Mouse (Mus musculus): ENCODE results near the gene Otud7a.
"Not testable (repeated sequence)": the region's sequence is repeated elsewhere in the genome, so short reads cannot be mapped to it uniquely, and the experiment has no call there.

The Otud7a gene

GRCm38 (mm10) chr7:63558918-63559317 is 114.4 kb downstream of the Otud7a start:
- no peak for DNase-seq (ENCODE audit: low read depth)

- no peak for DNase-seq (ENCODE audit: low read depth)
Measured at GRCm38 (mm10) chr7:63559679-63560078, 115.1 kb downstream of the Otud7a start.

- no peak for DNase-seq (ENCODE audit: low read depth)
Measured at GRCm38 (mm10) chr7:63583310-63583709, 138.8 kb downstream of the Otud7a start.

GRCm38 (mm10) chr7:63586184-63586870 is 141.8 kb downstream of the Otud7a start:
- DNase-seq (ENCODE audit: low read depth) = no peak

GRCm38 (mm10) chr7:63590305-63590704 is 145.8 kb downstream of the Otud7a start:
- no peak for DNase-seq (ENCODE audit: low read depth)

- no peak for DNase-seq (ENCODE audit: low read depth)
Measured at GRCm38 (mm10) chr7:63591322-63591721, 146.8 kb downstream of the Otud7a start.

GRCm38 (mm10) chr7:63592061-63592460 is 147.5 kb downstream of the Otud7a start:
- no peak for DNase-seq (ENCODE audit: low read depth)

GRCm38 (mm10) chr7:63604827-63605226 is 160.3 kb downstream of the Otud7a start:
- no peak for DNase-seq (ENCODE audit: low read depth)

GRCm38 (mm10) chr7:63617018-63617417 is 172.5 kb downstream of the Otud7a start:
- no peak for DNase-seq (ENCODE audit: low read depth)

GRCm38 (mm10) chr7:63620776-63621340 is 176.3 kb downstream of the Otud7a start:
- no peak for DNase-seq (ENCODE audit: low read depth)

- DNase-seq (ENCODE audit: low read depth) = no peak
Measured at GRCm38 (mm10) chr7:63637651-63638050, 193.1 kb downstream of the Otud7a start.

GRCm38 (mm10) chr7:63644002-63644401 is 199.5 kb downstream of the Otud7a start:
- no peak for DNase-seq (ENCODE audit: low read depth)

GRCm38 (mm10) chr7:63647136-63647535 is 202.6 kb downstream of the Otud7a start:
- no peak for DNase-seq (ENCODE audit: low read depth)

- no peak for DNase-seq (ENCODE audit: low read depth)
Measured at GRCm38 (mm10) chr7:63660261-63660660, 215.7 kb downstream of the Otud7a start.

- no peak for DNase-seq (ENCODE audit: low read depth)
Measured at GRCm38 (mm10) chr7:63662757-63663156, 218.2 kb downstream of the Otud7a start.

- no peak for DNase-seq (ENCODE audit: low read depth)
Measured at GRCm38 (mm10) chr7:63665496-63665895, 220.9 kb downstream of the Otud7a start.

GRCm38 (mm10) chr7:63667986-63668741 is 223.6 kb downstream of the Otud7a start:
- DNase-seq (ENCODE audit: low read depth) = no peak

- DNase-seq (ENCODE audit: low read depth) = no peak
Measured at GRCm38 (mm10) chr7:63668951-63669350, 224.4 kb downstream of the Otud7a start.

GRCm38 (mm10) chr7:63670911-63671310 is 226.4 kb downstream of the Otud7a start:
- not testable (repeated sequence) for DNase-seq (ENCODE audit: low read depth)

- no peak for DNase-seq (ENCODE audit: low read depth)
Measured at GRCm38 (mm10) chr7:63671904-63672303, 227.4 kb downstream of the Otud7a start.

- no peak for DNase-seq (ENCODE audit: low read depth)
Measured at GRCm38 (mm10) chr7:63676631-63677030, 232.1 kb downstream of the Otud7a start.

GRCm38 (mm10) chr7:63677149-63677548 is 232.6 kb downstream of the Otud7a start:
- no peak for DNase-seq (ENCODE audit: low read depth)

- DNase-seq (ENCODE audit: low read depth) = no peak
Measured at GRCm38 (mm10) chr7:63687056-63687455, 242.5 kb downstream of the Otud7a start.
